Mouse (Mus musculus) embryo, embryonic 11 days (tissue): ENCODE measurements around the gene Rcvrn.

Experiments used
- DNase-seq: peaks from one replicate; pipeline ENCODE4 v3.0.0-alpha.2; 2015

Rcvrn gene

DNA sequence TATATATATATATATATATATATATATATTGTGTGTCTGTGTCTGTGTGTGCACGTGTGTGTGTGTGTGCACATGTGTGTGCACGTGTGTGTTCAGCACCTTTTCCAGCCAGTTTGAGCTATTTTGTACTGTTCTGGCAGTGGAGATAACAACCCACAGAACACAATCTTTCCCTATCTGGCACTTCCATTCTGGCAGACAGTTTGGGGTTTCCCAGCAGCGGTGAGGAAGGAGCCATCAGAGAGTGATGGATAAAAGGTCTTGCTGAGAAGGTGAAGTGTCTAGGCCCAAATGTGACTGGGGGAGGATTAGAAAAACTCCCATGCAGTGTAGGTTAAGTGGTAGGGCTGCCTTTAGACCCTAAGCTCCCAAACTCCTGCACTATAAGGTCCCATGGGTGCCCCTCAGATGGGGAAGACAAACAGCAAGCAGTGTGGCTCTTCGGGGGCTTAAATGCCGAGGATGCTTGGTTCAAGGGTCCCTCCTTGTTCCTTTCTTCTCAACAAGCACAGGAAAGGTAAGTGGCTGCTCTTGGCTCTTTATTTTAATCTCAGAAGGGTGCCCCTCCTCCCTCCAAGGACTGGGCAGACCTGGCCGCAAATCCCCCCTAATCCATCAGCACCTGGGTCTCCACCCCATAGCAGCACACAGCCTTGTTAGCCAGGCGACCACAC lies at the start of gene Rcvrn:
TSS of gene Rcvrn (plus strand) at position 624 of the 674 bp plus-strand sequence.
- no peak for DNase-seq

DNA sequence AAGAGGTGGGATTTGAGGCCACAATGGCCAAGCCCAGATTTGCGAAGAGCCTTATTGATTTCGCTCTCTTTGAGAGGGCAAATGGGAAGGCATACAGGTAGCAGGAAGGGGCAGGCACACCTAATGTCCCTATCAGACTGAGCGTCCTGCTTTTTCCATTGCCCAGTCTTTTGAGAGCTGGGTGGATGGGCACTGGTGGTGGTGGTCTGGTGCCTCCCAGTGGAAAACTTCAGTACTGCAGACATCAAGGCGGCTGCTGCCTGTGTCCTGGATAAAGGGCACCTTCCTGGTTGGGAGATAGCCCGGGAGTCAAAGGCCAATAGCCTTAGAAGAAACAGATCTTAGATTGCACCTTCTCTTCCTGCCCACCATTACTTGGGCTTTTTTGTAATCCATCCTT lies 47.4 kb upstream of the Rcvrn start:
- peak; percentile 74 for DNase-seq

- DNase-seq: no peak
These were observed 46.3 kb upstream of the Rcvrn start for GRCm38 (mm10) chr11:67648651-67649407.

DNA sequence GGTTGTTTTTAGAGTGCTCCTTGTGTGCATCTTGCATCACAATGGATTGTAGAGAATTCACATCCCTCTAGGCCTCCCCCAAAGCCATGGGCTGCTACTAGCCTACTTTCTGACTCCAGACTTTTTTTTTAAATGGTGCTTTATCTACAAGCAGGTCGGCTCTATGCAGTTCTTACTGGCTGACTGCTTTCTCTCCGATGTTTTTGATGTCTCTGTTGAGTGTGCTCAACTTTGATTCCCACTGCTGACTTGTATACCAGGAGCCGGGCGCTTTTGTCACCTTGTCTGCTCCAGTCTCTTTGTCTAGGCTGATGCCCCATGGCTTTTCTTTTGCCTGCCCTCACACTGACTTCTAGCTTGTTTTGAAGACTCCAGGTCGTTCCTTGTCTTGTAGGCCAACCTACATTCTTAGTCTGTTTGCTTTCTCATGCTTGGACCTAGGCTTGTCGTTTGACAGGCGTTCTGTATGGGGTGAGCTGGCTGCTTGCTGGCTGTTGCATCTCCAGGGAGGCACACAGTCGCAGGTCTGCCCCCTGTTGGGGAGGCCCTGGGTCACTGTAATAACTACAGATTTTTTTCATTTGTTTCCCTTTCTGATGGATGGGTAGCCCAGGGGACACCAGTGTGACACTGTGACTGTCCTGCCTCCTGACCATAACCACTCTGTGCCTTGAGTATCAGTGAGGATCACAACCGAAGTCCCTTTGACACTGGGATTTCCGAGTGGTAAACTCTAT lies 45.0 kb upstream of the Rcvrn start:
- no peak for DNase-seq

GRCm38 (mm10) chr11:67651731-67652130 lies 43.4 kb upstream of the Rcvrn start:
- DNase-seq: no peak

DNA sequence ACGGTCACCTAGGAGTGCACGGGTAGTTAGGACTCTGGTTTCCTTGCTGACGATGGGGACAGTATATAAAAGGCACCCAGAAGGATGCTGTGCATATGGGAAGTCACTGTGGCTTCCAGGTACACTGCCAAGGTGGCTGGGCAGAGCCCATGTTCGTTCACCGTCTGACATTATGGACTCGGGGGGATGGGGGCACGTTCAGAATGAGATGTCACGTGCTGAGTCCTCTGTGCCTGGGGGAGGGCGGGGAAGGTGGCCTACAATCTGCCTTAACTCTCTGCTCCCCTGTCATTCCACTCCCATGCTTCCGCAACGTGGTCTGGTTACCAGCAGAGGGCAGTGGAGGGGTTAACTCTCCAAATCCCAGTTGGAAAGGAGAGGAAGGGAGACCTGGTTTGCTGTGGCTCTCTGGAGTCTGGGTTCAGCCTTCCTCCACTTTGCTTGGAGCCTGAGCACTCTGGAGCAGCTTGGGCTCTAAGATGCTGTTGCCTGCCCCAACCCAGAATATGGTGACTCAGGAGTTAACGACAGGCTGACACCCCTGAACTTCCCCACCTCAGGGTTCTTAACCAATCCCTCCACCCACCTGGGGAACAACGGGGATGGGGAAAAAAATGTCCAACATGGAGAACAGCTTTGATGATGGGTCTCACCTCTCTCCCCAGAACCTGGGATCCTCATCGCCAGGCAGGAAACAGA lies 42.8 kb upstream of the Rcvrn start:
- DNase-seq: peak; percentile 78

- peak; percentile 43 for DNase-seq
These were observed 42.3 kb upstream of the Rcvrn start for GRCm38 (mm10) chr11:67652893-67653255.

- DNase-seq: no peak
These were observed 41.5 kb upstream of the Rcvrn start for GRCm38 (mm10) chr11:67653521-67654090.

DNA sequence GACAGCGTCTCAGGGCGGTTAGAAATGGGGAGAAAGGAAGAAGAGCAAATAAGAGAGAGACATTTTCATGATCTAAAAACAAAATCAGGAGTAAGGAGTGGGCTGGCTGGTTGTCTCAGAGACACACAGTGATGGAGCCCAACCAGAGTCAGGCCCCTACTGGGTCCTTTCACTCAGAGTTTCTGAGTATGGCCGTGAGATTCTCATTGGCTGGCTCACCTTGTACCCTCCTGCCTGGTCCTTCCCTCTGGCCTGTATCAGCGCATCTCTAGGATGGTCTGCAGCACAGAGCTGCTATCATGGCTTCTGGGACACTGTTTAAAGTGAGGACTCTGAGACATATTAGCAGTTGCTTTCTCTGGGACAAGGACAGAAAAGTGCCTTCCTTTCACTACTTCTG lies 40.6 kb upstream of the Rcvrn start:
- DNase-seq: no peak

- DNase-seq: no peak
These were observed 39.7 kb upstream of the Rcvrn start for GRCm38 (mm10) chr11:67655236-67655959.

DNA sequence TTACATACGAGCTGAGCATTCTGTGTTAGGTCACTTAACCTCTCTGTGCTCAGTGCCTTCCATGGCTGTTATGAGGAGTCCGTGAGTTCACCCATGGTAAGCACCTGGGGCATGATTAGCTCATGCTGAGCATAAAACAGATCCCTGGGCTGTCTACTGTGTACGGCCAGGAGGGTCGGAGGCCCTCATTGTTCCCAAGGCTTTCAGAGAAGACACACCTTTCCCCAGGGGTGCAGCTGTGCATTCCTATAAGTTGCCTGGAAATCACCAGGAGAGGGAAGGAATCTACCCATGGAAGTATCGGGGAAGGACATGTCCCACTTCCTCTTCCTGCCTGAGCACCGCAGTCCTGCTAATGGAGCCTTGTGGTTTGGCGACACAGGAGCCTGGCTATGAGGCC lies 38.8 kb upstream of the Rcvrn start:
- DNase-seq: no peak

DNA sequence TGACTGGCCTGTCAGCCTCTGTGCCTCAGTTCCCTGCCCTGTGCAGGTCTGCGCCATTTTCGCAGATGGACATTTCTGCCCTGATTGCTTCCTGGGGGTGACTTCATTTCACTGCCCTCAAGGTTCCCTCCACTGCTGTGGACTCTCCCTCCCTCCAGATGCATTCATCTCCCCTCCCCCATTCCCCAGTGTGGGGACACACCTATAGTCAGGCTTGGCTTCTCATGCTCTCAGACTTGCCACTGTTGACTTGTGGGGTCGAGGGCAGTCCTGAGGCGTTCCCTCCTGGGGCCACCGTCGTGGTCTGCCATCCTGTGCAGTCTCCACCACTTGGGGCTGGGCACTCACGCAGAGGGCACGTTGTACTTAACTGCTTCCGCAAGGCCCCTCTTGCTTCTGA lies 38.3 kb upstream of the Rcvrn start:
- no peak for DNase-seq

GRCm38 (mm10) chr11:67657685-67658382 lies 37.3 kb upstream of the Rcvrn start:
- DNase-seq: peak; percentile 71

DNA sequence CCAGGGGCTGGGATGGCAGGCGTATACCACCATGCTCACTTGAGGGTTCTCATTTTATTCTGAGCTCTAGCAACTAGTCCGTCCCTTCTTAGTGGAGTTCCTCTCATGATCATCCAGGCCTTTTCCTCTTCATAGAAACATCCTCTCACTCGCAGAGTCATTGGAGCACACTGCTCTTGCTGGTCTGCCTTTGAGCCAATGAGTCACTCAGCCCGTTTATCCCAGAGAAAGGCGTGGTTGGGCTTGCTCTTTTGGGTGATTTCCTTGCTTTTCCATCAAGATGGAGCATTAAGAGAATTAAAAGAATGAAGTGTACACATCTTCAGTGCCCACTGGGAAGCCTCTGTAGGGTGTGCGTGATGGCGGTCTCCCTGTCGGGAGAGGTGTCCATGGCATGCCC lies 33.7 kb upstream of the Rcvrn start:
- DNase-seq: no peak

DNA sequence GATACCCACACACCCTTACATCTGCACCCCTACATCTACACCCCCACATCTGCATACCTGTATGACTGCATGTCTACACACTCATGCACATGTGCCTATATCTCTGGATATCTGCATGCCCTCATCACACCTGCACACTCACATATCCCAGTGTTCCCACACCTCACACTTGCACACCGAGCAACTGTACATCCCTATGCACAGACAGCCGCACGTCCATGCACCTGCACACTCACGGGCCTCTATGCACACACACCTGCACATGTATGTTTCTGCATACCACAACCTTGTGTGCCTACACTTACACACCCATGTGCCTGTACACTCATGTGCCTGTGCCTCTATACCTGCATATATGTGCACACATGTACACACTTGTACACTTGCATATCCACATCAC lies 31.7 kb upstream of the Rcvrn start:
- no peak for DNase-seq

DNA sequence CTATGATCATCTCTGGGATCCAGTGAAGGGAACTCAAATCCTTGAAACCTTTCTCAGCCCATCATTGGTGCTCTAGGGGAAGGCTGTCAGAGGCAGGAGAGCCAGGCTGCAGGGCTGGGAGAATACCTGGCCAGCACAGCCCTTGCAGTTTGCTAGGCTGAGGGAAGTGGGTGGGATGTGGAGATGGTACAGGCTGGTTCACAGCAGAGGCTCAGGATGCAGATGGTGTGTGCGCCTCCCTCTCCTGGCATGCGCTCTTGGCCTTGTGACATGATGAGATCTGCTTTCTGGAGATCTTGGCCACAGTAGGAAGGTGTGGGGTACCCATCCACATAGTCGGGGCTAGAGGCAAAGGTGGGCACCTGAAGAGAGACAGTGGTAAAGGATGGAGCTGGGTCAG lies 30.9 kb upstream of the Rcvrn start:
- DNase-seq: no peak

DNA sequence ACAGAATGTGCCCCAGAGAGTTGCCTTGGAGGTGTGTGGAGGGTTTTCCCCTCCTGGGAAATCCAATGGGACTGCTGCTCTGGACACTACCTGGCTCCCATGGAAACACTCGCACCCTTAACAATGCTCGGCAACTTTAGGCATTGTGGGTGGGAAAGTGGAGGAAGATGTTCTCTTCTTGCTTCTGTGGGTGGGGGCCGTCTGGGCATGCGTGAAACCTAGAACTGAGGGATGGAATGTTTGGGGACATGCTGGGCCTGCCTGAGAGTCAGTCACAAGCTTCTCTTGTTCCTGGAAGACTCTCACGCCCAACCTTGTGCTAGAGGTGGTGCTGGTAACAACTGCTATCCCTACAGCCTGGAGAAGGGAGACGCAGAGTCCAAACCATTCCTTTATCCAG lies 30.2 kb upstream of the Rcvrn start:
- no peak for DNase-seq

DNA sequence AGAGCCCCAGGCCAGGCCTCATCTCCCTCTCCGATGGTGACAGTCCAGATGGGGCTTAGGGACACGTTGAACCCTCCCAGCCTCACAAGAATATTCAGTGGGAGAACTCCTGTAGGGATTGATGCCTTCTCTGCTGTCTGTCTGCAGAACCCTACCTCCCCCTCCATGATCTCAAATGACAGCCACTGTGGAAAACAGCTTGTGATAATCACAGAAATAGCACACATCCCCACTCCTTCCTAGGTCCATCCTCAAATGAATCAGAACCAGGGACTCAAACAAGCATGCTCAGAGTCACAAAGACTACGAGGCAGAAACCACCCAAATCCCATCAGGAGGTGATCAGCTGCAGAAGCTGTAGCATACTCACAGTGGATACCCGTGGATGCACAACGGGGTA lies 29.0 kb upstream of the Rcvrn start:
- DNase-seq: no peak

DNA sequence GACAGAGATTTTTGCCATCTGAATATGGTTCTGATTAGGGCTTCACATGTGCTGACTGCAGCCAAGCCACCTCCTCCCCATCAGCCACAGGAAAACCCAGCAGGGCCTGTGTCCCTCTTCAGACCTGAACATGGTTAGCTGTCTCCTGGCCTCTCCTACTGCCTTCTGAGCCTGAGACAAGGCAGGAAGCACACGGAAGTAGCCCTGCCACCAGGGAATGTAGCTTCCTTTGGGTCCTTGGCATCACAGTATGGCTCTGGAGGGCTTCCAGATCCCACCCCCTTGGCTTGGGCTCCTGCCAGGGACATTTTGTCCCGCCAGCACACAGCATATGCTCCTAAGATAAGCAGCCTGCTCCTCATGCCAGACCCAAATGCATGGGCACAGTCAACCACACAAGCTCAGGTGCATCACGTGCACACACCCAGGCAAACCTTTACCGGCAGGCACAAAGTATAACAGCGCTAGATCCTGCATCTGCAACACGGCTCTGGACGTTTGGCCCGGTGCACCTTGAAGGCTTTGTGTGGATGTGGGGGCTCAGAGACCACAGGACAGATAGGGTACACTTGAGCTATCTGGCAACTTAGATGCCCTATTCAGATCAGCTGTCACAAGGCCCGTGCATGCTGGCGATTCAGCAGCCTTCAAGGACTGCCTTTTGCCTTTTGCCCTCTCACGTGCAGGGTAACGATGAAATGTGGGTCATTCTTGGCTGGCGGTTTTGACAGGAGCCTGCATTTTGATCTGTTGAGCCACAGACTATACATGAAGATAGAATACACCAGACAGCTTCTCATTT lies 27.4 kb upstream of the Rcvrn start:
- no peak for DNase-seq

- no peak for DNase-seq
These were observed 26.6 kb upstream of the Rcvrn start for GRCm38 (mm10) chr11:67668460-67669007.
